Mouse (Mus musculus): Measurements from ENCODE around the gene AC129217.1. TPM values are rescaled to one million over a fixed set of nuclear protein-coding genes. Genes with fewer than 3 reads are reported as not detected.
A peak's percentile ranks its signal among the peaks of the same experiment; 100 is the strongest.

The AC129217.1 gene
- polyA plus RNA-seq, 1 experiment, result 0.57 TPM

DNA sequence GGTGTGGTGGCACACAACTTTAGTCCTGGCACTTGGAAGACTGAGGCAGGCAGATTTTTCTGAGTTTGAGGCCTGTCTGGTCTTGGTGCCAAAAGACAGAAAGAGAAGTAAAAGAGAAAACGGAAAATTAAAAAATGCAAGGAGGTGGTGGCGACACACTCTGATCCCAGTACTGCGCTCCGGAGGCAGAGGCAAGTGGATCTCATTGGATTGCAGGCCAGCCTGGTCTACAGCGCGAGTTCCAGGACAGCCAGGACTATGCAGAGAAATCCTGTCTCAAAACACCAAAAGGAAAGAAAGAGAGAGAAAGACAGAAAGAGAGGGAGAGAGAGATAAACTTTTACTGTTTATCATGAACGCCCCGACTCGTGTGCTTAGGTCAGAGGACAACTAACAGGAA is 41.3 kb downstream of the AC129217.1 start:
- no peak for DNase-seq (ENCODE audit: low read depth)

DNA sequence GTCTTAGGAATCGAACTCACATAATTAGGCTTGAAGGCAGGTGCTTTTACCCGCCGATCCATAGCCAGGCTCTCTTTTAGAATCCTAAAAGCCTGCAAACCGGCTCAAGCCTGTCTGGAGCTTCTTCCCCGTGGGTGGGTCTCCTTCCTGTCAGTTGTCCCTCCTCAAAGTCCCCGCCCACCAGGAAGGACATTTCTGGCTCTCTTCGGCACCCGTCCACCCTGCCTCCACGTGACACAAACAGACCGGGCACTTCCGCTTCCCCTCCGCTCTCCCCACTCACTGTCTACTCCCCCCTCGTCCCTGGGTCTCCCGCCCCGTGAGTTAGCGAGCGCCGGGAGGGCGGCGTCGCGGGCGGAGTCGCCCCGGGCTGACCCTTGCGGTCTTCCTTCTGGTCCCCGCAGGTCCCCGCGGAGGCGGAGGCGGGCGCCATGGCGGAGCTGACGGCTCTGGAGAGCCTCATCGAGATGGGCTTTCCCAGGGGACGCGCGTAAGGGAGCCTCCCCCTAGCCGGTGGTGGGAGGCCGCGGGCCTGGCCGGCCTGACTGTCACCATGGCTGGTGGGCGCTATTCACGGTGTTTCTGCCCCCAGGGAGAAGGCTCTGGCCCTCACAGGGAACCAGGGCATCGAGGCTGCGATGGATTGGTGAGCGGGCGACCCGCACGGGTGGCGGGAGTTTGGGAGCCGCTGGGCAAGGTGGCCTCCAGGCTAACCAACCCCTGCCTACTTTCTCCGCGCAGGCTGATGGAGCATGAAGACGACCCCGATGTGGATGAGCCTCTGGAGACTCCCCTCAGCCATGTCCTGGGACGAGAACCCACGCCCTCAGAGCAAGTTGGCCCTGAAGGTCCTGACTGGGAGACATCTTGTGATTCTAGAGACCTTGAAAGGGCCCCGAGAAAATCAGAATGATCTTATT is 42.0 kb downstream of the AC129217.1 start, which contains the start of gene Ubxn1:
TSS of gene Ubxn1 (plus strand) at position 230 of the 920 bp plus-strand sequence.
- peak; percentile 93 for DNase-seq (ENCODE audit: low read depth)

DNA sequence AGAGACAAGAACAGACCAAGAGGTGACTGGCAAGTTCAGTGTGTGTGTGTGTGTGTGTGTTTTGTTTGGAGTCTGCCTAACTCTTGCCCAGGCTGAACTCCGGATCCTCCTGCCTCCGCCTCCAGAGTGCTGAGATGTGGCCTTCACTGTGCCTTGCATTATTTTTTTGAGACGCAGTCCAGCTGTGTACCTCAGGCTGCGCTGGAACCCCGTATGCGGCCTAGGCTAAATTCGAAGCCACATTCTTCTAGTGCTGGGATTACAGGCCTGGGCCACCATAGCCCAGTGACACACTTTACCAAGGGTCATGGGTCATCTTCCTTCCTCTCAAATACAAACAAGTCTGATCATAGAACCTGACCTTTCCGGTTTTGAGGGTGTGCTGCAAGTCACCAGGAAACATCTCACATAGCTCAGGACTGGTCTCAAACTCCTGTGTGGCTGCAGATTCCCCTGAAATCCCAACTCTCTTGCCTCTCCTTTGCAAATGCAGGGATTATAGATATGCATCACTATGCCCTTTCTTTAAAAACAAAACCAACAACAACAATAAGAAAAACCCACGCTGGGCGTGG is 42.8 kb downstream of the AC129217.1 start:
- no peak for DNase-seq (ENCODE audit: low read depth)

DNA sequence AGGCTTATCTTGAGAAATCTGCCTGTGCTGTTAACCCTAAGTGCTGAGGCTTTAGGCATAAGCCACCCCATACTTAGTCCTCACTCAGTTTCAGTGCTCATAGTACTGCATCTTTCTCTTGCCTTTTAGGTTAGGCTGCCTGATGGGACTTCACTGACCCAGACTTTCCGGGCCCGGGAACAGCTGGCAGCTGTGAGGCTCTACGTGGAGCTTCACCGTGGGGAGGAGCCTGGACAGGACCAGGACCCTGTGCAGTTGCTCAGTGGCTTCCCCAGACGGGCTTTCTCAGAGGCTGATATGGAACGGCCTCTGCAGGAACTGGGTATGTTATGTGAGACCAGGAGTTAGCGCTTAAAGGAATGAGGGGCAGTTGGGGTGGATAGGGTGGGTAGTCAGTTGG is 45.5 kb downstream of the AC129217.1 start:
- no peak for DNase-seq (ENCODE audit: low read depth)

DNA sequence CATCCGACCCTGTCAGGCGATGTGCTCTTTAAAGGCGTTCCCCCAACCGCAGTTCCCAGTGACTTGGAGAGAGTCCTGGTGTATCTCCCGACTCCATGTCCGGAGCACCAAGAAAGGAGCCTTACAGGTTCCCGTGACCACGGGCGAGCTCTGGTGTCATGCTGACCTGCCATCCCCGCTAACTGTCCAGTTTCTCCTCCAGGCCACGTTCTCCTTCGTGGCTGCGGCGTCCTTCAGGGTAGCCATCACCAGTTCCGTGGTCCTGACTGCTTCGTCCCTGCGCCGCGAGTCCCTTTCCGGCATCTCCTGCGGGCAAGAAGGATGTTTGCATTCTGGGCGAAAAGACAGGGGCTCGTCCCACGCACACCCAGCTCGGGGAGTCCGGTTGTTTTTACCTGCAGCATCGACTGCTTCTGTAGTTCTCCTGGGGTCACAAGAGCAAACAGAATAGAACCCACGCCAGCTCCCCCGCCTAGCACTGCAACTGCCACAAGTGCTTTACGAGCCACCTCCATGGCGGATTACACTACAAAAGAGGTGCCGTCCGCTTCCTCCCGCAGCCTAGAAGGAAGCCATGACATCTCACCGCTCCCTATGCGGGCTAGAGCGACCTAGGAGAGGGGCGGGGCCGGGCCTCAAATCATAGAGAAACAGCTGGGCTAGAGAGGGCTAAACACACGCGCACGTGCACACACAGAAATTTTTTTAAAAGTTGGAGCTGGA is 50.9 kb downstream of the AC129217.1 start, which contains the start of gene Uqcc3:
TSS of gene Uqcc3 (minus strand) at position 613 of the 723 bp plus-strand sequence.
- DNase-seq (ENCODE audit: low read depth), result no peak

DNA sequence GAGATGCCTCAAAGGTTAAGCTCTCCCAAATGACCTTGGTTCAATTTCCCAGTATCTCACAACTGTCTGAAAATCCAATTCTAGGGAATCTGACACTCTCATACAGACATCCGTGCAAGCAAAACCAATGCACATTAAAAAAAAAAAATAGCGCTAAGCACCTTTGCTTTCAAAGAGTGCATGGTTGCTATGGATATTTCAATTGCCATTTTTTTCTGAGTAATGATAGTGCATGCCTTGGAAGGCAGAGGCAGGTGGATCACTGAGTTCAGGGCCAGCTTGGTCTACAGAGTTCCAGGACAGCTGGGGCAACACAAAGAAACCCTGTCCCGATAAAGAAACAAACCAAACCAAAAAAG is 51.4 kb downstream of the AC129217.1 start:
- no peak for DNase-seq (ENCODE audit: low read depth)

DNA sequence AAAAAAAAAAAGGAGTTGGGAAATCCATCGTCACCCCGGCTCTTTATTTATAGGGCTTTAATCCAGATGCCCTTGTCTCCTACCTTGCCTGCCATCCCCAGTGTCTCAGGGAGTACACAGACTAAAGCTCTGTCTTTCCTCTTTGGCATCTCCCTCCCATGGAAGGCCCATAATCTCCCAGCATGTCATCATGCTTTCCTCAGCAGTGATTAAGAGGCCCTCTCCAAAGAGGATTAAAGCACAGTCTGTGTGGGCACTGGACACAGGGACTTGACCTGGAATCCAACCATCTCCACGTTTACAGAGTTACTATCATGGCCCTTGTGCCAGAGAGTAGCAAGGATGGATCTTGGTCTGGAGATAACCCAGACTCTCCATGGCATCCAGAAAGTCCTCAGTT is 54.0 kb downstream of the AC129217.1 start, which contains the start of the genes Lbhd1 and Gm49403:
TSS of gene Lbhd1 (plus strand) at position 117 of the 400 bp plus-strand sequence.
TSS of gene Gm49403 (plus strand) at position 315 of the 400 bp plus-strand sequence.
- DNase-seq (ENCODE audit: low read depth), result no peak

DNA sequence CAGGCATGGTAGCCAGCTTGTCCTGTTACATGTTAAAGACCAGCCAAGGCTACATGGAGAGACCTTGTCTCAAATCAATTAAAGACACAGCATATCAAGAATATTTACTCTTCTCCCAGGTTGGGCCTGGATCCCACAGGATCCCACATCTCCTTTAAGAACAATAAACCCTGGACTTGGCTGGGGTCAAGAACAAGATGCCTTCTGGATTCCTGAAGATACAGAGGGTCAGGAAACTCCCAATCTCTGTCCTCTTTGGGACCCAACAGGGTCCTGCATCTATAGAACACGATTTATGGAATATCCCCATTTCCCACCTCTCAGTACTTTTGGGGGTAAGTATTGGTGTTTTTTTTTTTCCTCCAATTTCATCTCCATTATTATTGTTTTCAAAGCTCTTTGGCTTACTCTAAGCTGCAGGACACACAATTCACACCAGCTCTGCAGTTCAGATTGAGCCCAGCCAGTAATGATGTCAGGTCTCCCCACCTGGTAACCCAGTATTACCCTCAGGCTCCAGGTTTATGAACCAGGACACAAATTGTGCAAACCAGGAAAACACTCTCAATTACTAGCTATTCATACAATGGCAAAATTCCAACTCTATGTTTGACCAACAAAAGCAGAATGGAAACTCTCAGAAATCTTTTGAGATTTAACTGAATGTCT is 57.5 kb downstream of the AC129217.1 start:
- no peak for DNase-seq (ENCODE audit: low read depth)

DNA sequence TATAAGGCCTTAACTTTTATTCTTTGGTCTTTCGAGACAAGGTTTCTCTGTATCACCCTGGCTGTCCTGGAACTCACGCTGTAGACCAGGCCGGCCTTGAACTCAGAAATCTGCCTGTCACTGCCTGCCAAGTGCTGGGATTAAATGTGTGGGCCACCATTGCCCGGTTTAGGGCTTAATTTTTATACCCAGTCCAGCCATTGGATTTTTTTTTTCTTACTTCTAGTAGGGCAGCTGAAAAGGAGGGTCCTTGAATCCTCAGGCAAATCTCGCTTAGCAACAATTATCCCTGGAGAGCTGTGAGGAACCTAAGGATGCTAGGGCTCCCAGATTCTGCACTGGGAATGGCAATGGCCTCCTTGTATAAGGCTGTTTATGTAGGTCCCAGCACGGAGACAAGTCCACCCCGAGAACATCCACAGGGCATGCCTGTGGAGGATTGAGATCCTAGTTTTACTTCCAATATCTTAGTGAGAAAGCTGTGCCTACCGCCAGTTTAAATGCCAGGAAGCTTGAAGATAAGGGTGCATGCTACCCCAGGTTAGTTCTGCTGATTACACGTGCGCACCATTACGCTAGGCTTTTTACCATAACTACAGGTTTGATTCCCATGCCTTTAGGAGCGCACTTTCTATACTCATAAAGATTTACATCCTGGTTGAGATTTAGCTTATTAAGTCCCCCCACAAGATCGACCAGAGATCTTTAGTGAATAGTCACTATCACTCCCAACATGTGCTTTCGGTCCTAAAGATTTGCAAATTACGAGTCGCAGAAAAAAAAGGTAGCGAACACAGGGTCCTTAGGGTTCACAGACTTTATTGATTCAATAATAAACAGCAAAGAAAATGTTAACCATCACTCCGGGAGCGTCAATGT is 58.3 kb downstream of the AC129217.1 start:
- no peak for DNase-seq (ENCODE audit: low read depth)

DNA sequence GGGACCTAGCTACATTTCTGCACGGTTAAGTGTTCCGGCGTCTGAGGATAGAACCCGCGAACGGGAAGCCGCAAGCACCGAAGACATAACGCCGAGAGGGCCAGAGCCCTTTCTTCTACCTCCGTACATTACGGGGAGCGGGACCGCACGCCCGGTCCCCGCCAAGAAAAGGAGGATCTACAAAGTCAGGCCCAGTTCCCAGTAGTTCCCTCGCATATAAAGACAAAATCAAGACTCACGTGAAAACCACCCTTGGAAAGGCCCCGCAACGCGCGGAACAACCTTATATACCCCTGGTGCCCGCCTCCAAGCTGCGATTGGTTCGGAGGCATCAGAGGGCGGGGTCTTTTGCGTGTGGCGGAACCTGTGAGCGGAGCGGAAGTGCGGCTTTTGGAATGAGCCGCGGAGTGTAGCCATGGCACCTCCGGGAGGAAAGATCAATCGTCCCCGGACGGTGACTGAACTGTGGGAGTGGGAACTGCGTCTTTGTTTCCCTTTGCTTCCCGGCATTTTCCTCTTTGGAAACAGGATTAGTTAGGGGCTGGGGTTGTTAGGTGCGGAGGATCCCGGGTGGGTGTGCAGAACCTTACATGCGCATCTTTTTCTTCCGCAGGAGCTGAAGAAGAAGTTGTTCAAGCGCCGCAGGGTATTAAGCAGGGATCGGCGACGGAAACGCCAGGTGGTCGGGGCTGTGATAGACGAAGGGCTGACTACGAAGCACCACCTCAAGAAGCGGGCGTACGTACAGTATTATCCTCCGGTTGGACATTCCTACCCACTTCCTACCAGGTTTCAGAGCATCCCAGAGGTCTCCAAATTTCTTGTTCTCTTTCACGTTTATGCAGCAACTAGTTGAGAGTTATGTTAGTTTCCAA is 59.2 kb downstream of the AC129217.1 start, which contains the start of the genes 1810009A15Rik and Gm49416:
TSS of gene 1810009A15Rik (plus strand) at position 343 of the 875 bp plus-strand sequence.
TSS of gene Gm49416 (plus strand) at position 416 of the 875 bp plus-strand sequence.
- no peak for DNase-seq (ENCODE audit: low read depth)

Other genes with a start within 250 kb of the AC129217.1 start
- gene Slc22a8, start 238.5 kb upstream of the AC129217.1 start, polyA plus RNA-seq (2012; rRNA removed), result 0.19 and 0.38 TPM in 2 replicates
- gene Slc22a6, start 211.7 kb upstream of the AC129217.1 start, polyA plus RNA-seq (2012; rRNA removed), result 0.04 TPM in 1 of 2 replicates, not detected in the other
- 0.12 and 0.25 TPM in 2 replicates for gene Chrm1, start 166.0 kb upstream of the AC129217.1 start, polyA plus RNA-seq (2012; rRNA removed)
- 393 and 456 TPM in 2 replicates for gene Slc3a2, start 106.4 kb upstream of the AC129217.1 start, polyA plus RNA-seq (2012; rRNA removed)
- gene Wdr74, start 93.9 kb upstream of the AC129217.1 start, polyA plus RNA-seq (2012; rRNA removed), result 30.1 and 32.2 TPM in 2 replicates
- gene 1700092M07Rik, start 89.1 kb upstream of the AC129217.1 start, polyA plus RNA-seq (2012; rRNA removed), result 2.3 and 2.5 TPM in 2 replicates
- 95.3 and 118 TPM in 2 replicates for gene Stx5a, start 88.4 kb upstream of the AC129217.1 start, polyA plus RNA-seq (2012; rRNA removed)
- gene Nxf1, start 72.7 kb upstream of the AC129217.1 start, polyA plus RNA-seq (2012; rRNA removed), result 96.6 and 113 TPM in 2 replicates
- 183 and 249 TPM in 2 replicates for gene Tmem223, start 58.8 kb upstream of the AC129217.1 start, polyA plus RNA-seq (2012; rRNA removed)
- 112 and 134 TPM in 2 replicates for gene Tmem179b, start 55.3 kb upstream of the AC129217.1 start, polyA plus RNA-seq (2012; rRNA removed)
- gene Taf6l, start 43.4 kb upstream of the AC129217.1 start, polyA plus RNA-seq (2012; rRNA removed), result 17.4 and 19.6 TPM in 2 replicates
- 88.3 and 105 TPM in 2 replicates for gene Polr2g, start 31.2 kb upstream of the AC129217.1 start, polyA plus RNA-seq (2012; rRNA removed)
- gene Zbtb3, start 27.2 kb upstream of the AC129217.1 start, polyA plus RNA-seq (2012; rRNA removed), result 2.4 and 2.9 TPM in 2 replicates
- 22.7 and 23.1 TPM in 2 replicates for gene Ttc9c, start 10.4 kb upstream of the AC129217.1 start, polyA plus RNA-seq (2012; rRNA removed)
- 19.0 and 35.0 TPM in 2 replicates for gene Hnrnpul2, start 9.8 kb upstream of the AC129217.1 start, polyA plus RNA-seq (2012; rRNA removed)
- gene Bscl2, start 7.7 kb downstream of the AC129217.1 start, polyA plus RNA-seq (2012; rRNA removed), result 306 and 363 TPM in 2 replicates
- gene Gng3, start 9.4 kb downstream of the AC129217.1 start, polyA plus RNA-seq (2012; rRNA removed), result 0.43 and 0.46 TPM in 2 replicates
- gene Lrrn4cl, start 21.0 kb downstream of the AC129217.1 start, polyA plus RNA-seq (2012; rRNA removed), result 6.9 and 8.7 TPM in 2 replicates
- 88.9 and 91.5 TPM in 2 replicates for gene Ubxn1, start 41.7 kb downstream of the AC129217.1 start, polyA plus RNA-seq (2012; rRNA removed)
- 37.9 and 50.6 TPM in 2 replicates for gene Uqcc3, start 51.1 kb downstream of the AC129217.1 start, polyA plus RNA-seq (2012; rRNA removed)
- gene Lbhd1, start 54.0 kb downstream of the AC129217.1 start, polyA plus RNA-seq (2012; rRNA removed), result 2.5 and 3.0 TPM in 2 replicates
- gene Gm49403, start 54.2 kb downstream of the AC129217.1 start, polyA plus RNA-seq (2012; rRNA removed), result not detected in 2 replicates
- 23.6 and 25.6 TPM in 2 replicates for gene 1810009A15Rik, start 59.1 kb downstream of the AC129217.1 start, polyA plus RNA-seq (2012; rRNA removed)
- not detected in 2 replicates for gene Gm49416, start 59.2 kb downstream of the AC129217.1 start, polyA plus RNA-seq (2012; rRNA removed)
- gene Ints5, start 63.2 kb downstream of the AC129217.1 start, polyA plus RNA-seq (2012; rRNA removed), result 18.3 and 18.5 TPM in 2 replicates
- 134 and 150 TPM in 2 replicates for gene Ganab, start 68.3 kb downstream of the AC129217.1 start, polyA plus RNA-seq (2012; rRNA removed)
- gene B3gat3, start 90.6 kb downstream of the AC129217.1 start, polyA plus RNA-seq (2012; rRNA removed), result 83.8 and 88.2 TPM in 2 replicates
- gene Rom1, start 99.6 kb downstream of the AC129217.1 start, polyA plus RNA-seq (2012; rRNA removed), result 9.6 and 11.7 TPM in 2 replicates
- 42.4 and 50.5 TPM in 2 replicates for gene Eml3, start 99.8 kb downstream of the AC129217.1 start, polyA plus RNA-seq (2012; rRNA removed)
- 21.9 and 35.1 TPM in 2 replicates for gene Mta2, start 112.1 kb downstream of the AC129217.1 start, polyA plus RNA-seq (2012; rRNA removed)
- 19.1 and 20.7 TPM in 2 replicates for gene Tut1, start 124.1 kb downstream of the AC129217.1 start, polyA plus RNA-seq (2012; rRNA removed)
- 295 and 302 TPM in 2 replicates for gene Eef1g, start 137.3 kb downstream of the AC129217.1 start, polyA plus RNA-seq (2012; rRNA removed)
- 53.6 and 56.8 TPM in 2 replicates for gene Ahnak, start 159.5 kb downstream of the AC129217.1 start, polyA plus RNA-seq (2012; rRNA removed)